Mouse (Mus musculus) MEL (cell line): ENCODE measurements at regions not wholly inside any gene's neighbourhood (a gene's known extent, or its start where the extent isn't known, plus 50 kb on each side); places are given as distances from the start of the nearest gene placed in this dataset.

ENCODE experiments used
- BHLHE40 ChIP-seq: IDR thresholded peaks from 2 replicates; pipeline ENCODE4 v1.6.1; 2012; ENCODE audit warnings: low read depth, mild to moderate bottlenecking, inconsistent platforms, low read length, improper control_type of control experiment, borderline replicate concordance
- CHD2 ChIP-seq: IDR thresholded peaks from 2 replicates; pipeline ENCODE4 v1.6.1; 2011; ENCODE audit warnings: low read length, improper control_type of control experiment
- CTCF ChIP-seq, 3 experiments: IDR thresholded peaks in 2 of 3; conservative IDR thresholded peaks in 1 of 3; 2 replicates each; pipeline ENCODE4 v1.5.1; 2011 to 2012; ENCODE audit warnings: low read length in 3 of 3, low read depth in 2 of 3, mild to moderate bottlenecking in 2 of 3, improper control_type of control experiment in 1 of 3, inconsistent platforms in 1 of 3, mixed read lengths in 1 of 3, moderate library complexity in 1 of 3; ENCODE audit not compliant: control insufficient read depth in 1 of 3, insufficient read depth in 1 of 3, poor library complexity in 1 of 3, severe bottlenecking in 1 of 3
- EP300 ChIP-seq, 2 experiments: IDR thresholded peaks; 2 replicates each; pipeline ENCODE4 v1.6.1; 2011; ENCODE audit warnings: improper control_type of control experiment in 2 of 2, low read length in 2 of 2, low read depth in 1 of 2, mild to moderate bottlenecking in 1 of 2
- GATA1 ChIP-seq: IDR thresholded peaks from 2 replicates; pipeline ENCODE4 v1.6.1; 2011; ENCODE audit warnings: low read depth, low read length, improper control_type of control experiment
- JUND ChIP-seq: IDR thresholded peaks from 2 replicates; pipeline ENCODE4 v1.6.1; 2011; ENCODE audit warnings: low read depth, mild to moderate bottlenecking, improper control_type of control experiment, low read length
- MAFK ChIP-seq: IDR thresholded peaks from 2 replicates; pipeline ENCODE4 v1.6.1; 2011; ENCODE audit warnings: low read depth, mild to moderate bottlenecking, low read length, improper control_type of control experiment, borderline replicate concordance
- MAZ ChIP-seq: IDR thresholded peaks from 2 replicates; pipeline ENCODE4 v1.6.1; 2012; ENCODE audit warnings: low read depth, mild to moderate bottlenecking, inconsistent platforms, low read length, improper control_type of control experiment
- MYB ChIP-seq: IDR thresholded peaks from 2 replicates; pipeline ENCODE4 v1.6.1; 2011; ENCODE audit warnings: mild to moderate bottlenecking, low read depth, low read length, improper control_type of control experiment
- NRF1 ChIP-seq: IDR thresholded peaks from 2 replicates; pipeline ENCODE4 v1.6.1; 2014; ENCODE audit warnings: low read depth, mild to moderate bottlenecking, inconsistent platforms, low read length, improper control_type of control experiment, moderate library complexity; ENCODE audit not compliant: poor library complexity, insufficient read depth, severe bottlenecking
- POLR2A ChIP-seq, 2 experiments: IDR thresholded peaks; 2 replicates each; pipeline ENCODE4 v1.6.1; 2011 to 2012; ENCODE audit warnings: low read length in 2 of 2, mild to moderate bottlenecking in 2 of 2, control low read depth in 1 of 2, improper control_type of control experiment in 1 of 2, low read depth in 1 of 2, moderate library complexity in 1 of 2; ENCODE audit not compliant: control insufficient read depth in 1 of 2, insufficient read depth in 1 of 2, poor library complexity in 1 of 2
- TAL1 ChIP-seq: IDR thresholded peaks from 2 replicates; pipeline ENCODE4 v1.6.1; 2012; ENCODE audit warnings: mild to moderate bottlenecking, inconsistent platforms, low read length, moderate library complexity, mixed read lengths
- TCF12 ChIP-seq: IDR thresholded peaks from 2 replicates; pipeline ENCODE4 v1.6.1; 2014; ENCODE audit warnings: low read depth, mild to moderate bottlenecking, inconsistent platforms, low read length, improper control_type of control experiment, moderate library complexity

DNA sequence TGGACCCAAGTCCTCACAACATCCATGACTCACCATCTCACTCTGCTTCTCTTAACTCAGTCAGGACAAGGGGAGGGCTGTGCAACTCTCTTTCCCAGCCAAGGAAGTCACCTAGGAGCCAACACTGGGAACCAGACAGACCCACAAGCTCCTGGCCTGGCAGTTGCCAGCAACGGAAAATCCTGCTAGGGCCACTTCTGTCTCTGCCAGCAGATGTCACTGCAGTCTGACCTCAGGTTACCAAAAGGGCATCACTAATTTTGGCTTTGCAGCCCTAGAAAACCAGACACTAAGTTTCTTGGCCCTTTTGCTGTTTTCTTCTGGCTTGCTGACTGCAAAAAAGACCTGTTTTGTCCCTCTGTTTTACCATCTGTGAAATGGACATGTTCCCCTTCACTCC lies 302.3 kb downstream of the H2al1j start:
- TF ChIP-seq CTCF (IDR thresholded peaks at IDR 0.05 in 2 of 3, conservative IDR thresholded peaks at IDR 0.05 in 1 of 3; ENCODE audit: control insufficient read depth in 1 of 3, insufficient read depth in 1 of 3, low read depth in 2 of 3, low read length in 3 of 3, poor library complexity in 1 of 3, severe bottlenecking in 1 of 3) (peak; percentile 49 to 76 (median 76)), POLR2A (IDR thresholded peaks at IDR 0.05; ENCODE audit: control insufficient read depth in 1 of 2, insufficient read depth in 1 of 2, low read depth in 1 of 2, low read length in 2 of 2, poor library complexity in 1 of 2) (no peak), TCF12 (no peak), MAFK (no peak), BHLHE40 (no peak), NRF1 (no peak), CHD2 (no peak), EP300 (IDR thresholded peaks at IDR 0.05; ENCODE audit: low read depth in 1 of 2, low read length in 2 of 2) (no peak), MAZ (no peak), TAL1 (no peak), GATA1 (no peak), MYB (0 out of 2 replicates have a peak, but pooled peaks have one; percentile 22), JUND (no peak)
